Mouse (Mus musculus) forebrain, embryonic 11.5 days (tissue): ENCODE measurements around the gene Cacnb2. TPM values are rescaled to one million over a fixed set of nuclear protein-coding genes. Genes with fewer than 3 reads are reported as not detected.

Experiments used
- ATAC-seq: fragments of 200-750 bp; cut with Nextera tagmentation; replicated peaks from 2 replicates; pipeline ENCODE4 v1.8.0; 2017; ENCODE audit warnings: moderate TSS enrichment; ENCODE audit not compliant: low FRiP score
- DNase-seq: peaks from one replicate; pipeline ENCODE4 v3.0.0-alpha.2; 2017; ENCODE audit warnings: low spot score
- H3K27ac ChIP-seq: fragments of 300-500 bp; sonication (generic); 2 replicates; pipeline ENCODE4 v1.5.1; 2014; ENCODE audit warnings: low read depth, low read length
- H3K27me3 ChIP-seq: fragments of 300-500 bp; sonication (generic); 2 replicates; pipeline ENCODE4 v1.6.1; 2014; ENCODE audit warnings: mild to moderate bottlenecking, low read length, mixed read lengths; ENCODE audit not compliant: control insufficient read depth, insufficient read depth
- H3K36me3 ChIP-seq: fragments of 300-500 bp; sonication (generic); 2 replicates; pipeline ENCODE4 v1.6.1; 2014; ENCODE audit warnings: mild to moderate bottlenecking, low read length, moderate library complexity, mixed read lengths; ENCODE audit not compliant: control insufficient read depth, insufficient read depth
- H3K4me1 ChIP-seq: fragments of 300-500 bp; sonication (generic); replicated peaks from 2 replicates; pipeline ENCODE4 v1.6.1; 2014; ENCODE audit warnings: low read length, mixed read lengths; ENCODE audit not compliant: control insufficient read depth, insufficient read depth
- H3K4me2 ChIP-seq: fragments of 300-500 bp; sonication (generic); 2 replicates; pipeline ENCODE4 v1.6.1; 2014; ENCODE audit warnings: low read depth, mild to moderate bottlenecking, low read length, moderate library complexity, mixed read lengths; ENCODE audit not compliant: severe bottlenecking
- H3K4me3 ChIP-seq: fragments of 300-500 bp; sonication (generic); 2 replicates; pipeline ENCODE4 v1.5.1; 2014; ENCODE audit warnings: low read depth, low read length
- H3K9ac ChIP-seq: fragments of 300-500 bp; sonication (generic); 2 replicates; pipeline ENCODE4 v1.6.1; 2014; ENCODE audit warnings: low read length
- H3K9me3 ChIP-seq: fragments of 300-500 bp; sonication (generic); 2 replicates; pipeline ENCODE4 v1.6.1; 2016; ENCODE audit warnings: low read length, mixed read lengths; ENCODE audit not compliant: control insufficient read depth
- WGBS: fragments of 180-500 bp; shearing (Covaris S2); extraction: QIAGEN DNeasy Blood & Tissue Kit; methylation state at CpG from one replicate; pipeline ENCODE4 v1.1.7; 2014; 5-methylcytosine and 5-hydroxymethylcytosine counted together
- polyA plus RNA-seq: library from polyadenylated mRNA; unstranded; fragments of >200 nt; fragmentation: Nextera tagmentation; extraction: Ambion mirVana; gene quantifications from 2 replicates; pipeline ENCODE4 v1.2.1, GENCODE M21; 2014

Gene Cacnb2
- polyA plus RNA-seq, 1 experiment from 2014 or later: 4.0 TPM

DNA sequence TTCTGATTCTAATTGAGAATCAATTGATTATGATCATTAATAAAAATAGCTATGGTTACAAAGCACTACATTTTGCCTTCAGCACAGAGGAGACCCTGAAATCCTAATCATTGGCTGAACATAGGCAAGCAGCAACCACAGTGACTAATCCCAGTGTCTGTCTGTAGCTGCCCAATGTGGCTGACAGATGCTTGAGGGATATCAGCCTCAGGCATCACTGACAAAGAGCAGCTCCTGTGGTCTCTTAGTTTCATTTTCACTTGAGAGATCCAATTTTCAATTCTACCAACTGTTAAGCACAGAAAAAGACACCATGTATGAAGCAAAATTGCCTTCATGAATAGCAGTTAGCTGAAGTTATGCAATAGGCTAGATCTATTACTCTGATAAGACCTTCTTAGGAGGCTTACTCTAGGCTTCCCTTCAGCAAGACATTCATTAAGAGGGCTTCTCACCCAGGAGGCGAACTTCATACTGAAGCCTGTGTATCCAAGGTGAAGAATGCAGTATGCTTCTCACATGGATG, 358.1 kb downstream of the Cacnb2 start:
- Histone ChIP-seq H3K27ac (no peak overlapping the region), H3K27me3 (no peaks in the 10 kb centered on the region), H3K9ac (no peak overlapping the region), H3K9me3 (no peaks in the 10 kb centered on the region), H3K36me3 (no peaks in the 10 kb centered on the region), H3K4me1 (no peaks in the 10 kb centered on the region), H3K4me3 (no peak overlapping the region), H3K4me2 (no peak overlapping the region)
- DNase-seq (no peak), ATAC-seq (no peak)
- 75% methylated on average over 1 of the region's 1 CpGs for WGBS

DNA sequence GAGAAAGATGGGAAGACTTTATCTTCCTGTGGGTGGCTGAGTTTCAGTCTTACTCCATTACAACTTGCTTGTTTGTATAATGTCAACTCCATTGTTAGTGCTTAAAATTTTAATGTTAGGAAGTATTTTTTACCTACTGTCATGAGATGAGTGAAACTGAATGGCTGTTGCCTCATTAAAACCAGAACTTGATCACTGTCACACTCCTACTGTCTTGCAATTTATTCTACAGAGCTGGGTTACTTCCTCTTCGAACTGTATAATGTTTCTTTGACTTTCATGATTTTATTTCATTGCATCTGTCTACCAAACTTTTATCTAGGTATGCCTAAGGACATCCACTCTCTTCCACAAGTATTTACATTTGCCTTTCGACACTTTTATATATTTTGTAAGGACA, 358.6 kb downstream of the Cacnb2 start:
- no peak for ATAC-seq
- no peak overlapping the region for H3K9ac ChIP-seq
- H3K4me1 ChIP-seq: no peaks in the 10 kb centered on the region
- no peak for DNase-seq
- H3K9me3 ChIP-seq: no peaks in the 10 kb centered on the region
- H3K27ac ChIP-seq: no peak overlapping the region
- no peak overlapping the region for H3K4me2 ChIP-seq
- WGBS: 91% methylated on average over 2 of the region's 2 CpGs
- H3K4me3 ChIP-seq: no peak overlapping the region
- no peaks in the 10 kb centered on the region for H3K27me3 ChIP-seq
- H3K36me3 ChIP-seq: no peaks in the 10 kb centered on the region

DNA sequence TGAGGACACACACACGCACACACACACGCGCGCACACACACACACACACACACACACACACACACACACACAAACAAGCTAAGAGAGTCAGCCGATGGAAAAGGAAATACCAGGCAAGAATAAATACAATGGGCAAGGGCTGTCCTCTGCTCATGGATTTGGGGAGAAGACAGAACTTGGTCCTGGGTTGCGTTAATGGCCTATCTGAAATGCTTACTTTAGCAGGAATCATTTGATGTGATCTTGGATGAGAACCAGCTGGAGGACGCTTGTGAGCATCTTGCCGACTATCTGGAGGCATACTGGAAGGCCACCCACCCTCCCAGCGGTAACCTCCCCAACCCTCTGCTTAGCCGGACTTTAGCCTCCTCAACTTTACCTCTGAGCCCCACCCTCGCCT, 381.1 kb downstream of the Cacnb2 start:
- no peak overlapping the region for H3K9ac ChIP-seq
- H3K27ac ChIP-seq: no peak overlapping the region
- H3K4me2 ChIP-seq: no peak overlapping the region
- no peaks in the 10 kb centered on the region for H3K36me3 ChIP-seq
- H3K4me3 ChIP-seq: no peak overlapping the region
- H3K4me1 ChIP-seq: no peaks in the 10 kb centered on the region
- no peaks in the 10 kb centered on the region for H3K27me3 ChIP-seq
- no peak for ATAC-seq
- 87% methylated on average over 11 of the region's 11 CpGs for WGBS
- no peaks in the 10 kb centered on the region for H3K9me3 ChIP-seq
- no peak for DNase-seq

DNA sequence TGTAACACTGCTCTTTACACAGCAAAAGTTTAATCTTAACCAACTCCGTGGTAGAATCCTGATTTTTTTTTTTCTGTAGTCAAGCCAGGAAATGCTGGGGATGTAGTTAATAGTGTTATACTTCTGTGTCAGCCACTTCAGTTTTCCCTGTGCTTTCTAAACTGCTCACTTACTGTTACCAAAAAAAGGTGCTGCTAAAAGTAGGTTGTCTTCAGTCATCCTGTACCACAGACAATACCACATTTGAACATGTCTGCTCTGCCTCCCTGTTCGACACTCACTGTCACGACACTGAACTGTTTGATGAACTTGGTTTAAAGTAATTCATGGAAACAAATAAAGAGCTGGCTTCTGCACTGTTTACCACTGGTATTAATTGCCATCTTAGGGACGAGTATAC, 385.6 kb downstream of the Cacnb2 start:
- Histone ChIP-seq H3K9me3 (no peaks in the 10 kb centered on the region), H3K4me2 (no peak overlapping the region), H3K27me3 (no peaks in the 10 kb centered on the region), H3K4me1 (no peaks in the 10 kb centered on the region), H3K27ac (no peak overlapping the region), H3K9ac (no peak overlapping the region), H3K4me3 (no peak overlapping the region), H3K36me3 (no peaks in the 10 kb centered on the region)
- 91% methylated on average over 4 of the region's 4 CpGs for WGBS
- ATAC-seq: no peak
- no peak for DNase-seq

DNA sequence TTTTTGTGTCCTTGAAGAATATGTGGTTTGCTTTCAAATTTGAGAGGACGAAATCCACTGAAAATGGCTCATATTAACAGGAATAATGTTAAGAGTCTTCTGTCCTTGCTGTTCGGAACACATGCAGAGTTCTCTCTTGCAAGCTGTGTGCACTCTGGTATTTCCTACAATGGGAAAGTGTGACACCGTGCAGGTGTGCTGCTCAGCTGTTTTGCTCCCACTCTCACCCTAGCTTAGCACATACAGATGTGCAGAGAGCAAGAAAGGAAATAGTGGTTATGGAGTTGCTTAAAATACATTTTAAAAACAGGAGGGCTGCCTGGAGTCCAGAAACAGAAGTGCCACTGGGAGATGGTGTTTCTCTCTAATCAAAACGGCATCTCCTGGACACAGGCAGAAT, 386.5 kb downstream of the Cacnb2 start:
- Histone ChIP-seq H3K4me3 (no peak overlapping the region), H3K36me3 (no peaks in the 10 kb centered on the region), H3K27me3 (no peaks in the 10 kb centered on the region), H3K4me2 (no peak overlapping the region), H3K27ac (no peak overlapping the region), H3K4me1 (no peaks in the 10 kb centered on the region), H3K9me3 (no peaks in the 10 kb centered on the region), H3K9ac (no peak overlapping the region)
- DNase-seq: no peak
- 85% methylated on average over 4 of the region's 4 CpGs for WGBS
- no peak for ATAC-seq

DNA sequence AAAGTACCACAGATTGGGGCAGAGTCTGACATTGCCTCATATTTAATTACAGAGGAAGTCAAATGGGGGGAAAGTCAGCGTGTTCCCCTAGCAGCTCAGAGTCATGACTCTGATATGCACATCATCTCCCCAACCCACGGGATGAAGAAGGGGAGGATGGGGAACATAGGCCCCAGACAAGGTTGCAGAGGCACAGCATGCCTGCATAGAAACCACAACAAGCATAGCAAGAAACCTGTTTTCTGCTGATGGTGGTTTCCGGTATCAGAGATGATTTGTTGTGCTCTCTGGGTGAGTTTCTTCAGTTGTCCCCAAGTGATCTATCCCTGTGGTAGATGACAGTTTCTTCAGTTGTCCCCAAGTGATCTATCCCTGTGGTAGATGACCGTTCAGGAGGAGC, 389.6 kb downstream of the Cacnb2 start:
- no peaks in the 10 kb centered on the region for H3K9me3 ChIP-seq
- no peaks in the 10 kb centered on the region; the same call in 1 of the 2 replicates for H3K36me3 ChIP-seq
- H3K27ac ChIP-seq: no peak overlapping the region
- no peak overlapping the region for H3K4me3 ChIP-seq
- H3K4me2 ChIP-seq: no peak overlapping the region
- 92% methylated on average over 4 of the region's 4 CpGs for WGBS
- H3K4me1 ChIP-seq: no peaks in the 10 kb centered on the region
- DNase-seq (no peak), ATAC-seq (no peak)
- H3K9ac ChIP-seq: no peak overlapping the region
- H3K27me3 ChIP-seq: no peaks in the 10 kb centered on the region

DNA sequence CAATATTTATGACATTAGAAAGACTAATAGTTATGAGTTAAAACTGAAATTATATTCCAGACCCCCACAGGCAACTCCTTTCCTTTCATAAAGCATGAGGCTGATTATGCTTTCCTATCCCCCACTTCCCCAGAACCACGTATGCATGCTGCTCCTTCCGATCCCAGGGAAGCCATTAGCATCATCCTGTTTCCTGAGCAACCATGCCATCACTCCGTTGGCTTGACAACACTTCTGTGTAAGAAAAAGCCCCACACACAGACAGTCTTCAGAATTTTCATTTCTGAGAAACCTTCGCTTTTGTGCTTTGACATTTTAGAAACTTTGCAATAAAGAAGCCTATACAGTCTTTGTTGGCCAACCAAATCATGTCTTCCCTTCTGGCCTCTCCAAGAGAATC, 393.1 kb downstream of the Cacnb2 start:
- Histone ChIP-seq H3K36me3 (no peaks in the 10 kb centered on the region; the same call in 1 of the 2 replicates), H3K4me3 (no peak overlapping the region), H3K4me2 (no peak overlapping the region), H3K4me1 (no peaks in the 10 kb centered on the region), H3K9ac (no peak overlapping the region), H3K27ac (no peak overlapping the region), H3K27me3 (no peaks in the 10 kb centered on the region), H3K9me3 (no peaks in the 10 kb centered on the region)
- no peak for ATAC-seq
- WGBS: 87% methylated on average over 4 of the region's 4 CpGs
- no peak for DNase-seq

DNA sequence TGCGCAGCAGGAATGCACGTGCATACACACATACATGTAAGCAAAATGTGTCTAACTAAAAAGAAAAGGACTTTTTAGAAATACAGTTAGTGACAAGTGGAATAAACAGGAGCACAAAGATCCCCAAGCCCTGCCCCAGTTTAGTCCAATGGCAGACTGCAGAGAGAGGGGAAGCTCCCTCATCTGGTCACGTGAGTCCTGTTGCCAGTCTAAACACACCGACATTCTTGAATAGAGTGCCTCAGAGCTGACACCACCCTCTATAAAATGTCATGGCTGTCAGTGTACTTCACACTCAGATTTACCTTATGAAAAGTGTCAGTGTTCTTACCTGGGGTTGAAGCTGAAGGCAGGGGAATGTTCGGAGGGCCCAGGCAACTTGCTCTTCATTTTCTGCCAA, 394.9 kb downstream of the Cacnb2 start:
- H3K27ac ChIP-seq: no peak overlapping the region
- no peaks in the 10 kb centered on the region for H3K27me3 ChIP-seq
- 90% methylated on average over 5 of the region's 5 CpGs for WGBS

DNA sequence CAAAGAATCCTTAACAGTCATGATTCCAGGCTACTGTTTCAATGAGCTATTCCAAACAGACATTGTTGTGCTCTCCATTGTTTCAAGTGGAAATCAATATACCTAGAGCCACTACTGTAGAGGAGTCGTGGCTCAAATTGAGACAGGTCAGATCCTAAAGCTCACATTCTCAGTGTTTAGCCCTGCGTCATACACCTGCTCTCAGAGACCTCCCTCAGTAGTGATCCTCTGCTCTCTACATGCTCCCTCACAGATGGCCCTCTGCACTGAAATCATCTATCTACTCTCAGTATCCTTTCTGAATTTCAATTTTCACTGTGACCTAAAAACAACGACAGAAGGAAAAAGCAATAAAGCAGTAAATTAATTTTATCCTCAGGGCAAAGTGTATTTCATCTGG, 404.6 kb downstream of the Cacnb2 start:
- DNase-seq (no peak), ATAC-seq (no peak)
- H3K4me1 ChIP-seq: no peaks in the 10 kb centered on the region
- 87% methylated on average over 3 of the region's 3 CpGs for WGBS
- H3K4me2 ChIP-seq: no peak overlapping the region
- H3K27me3 ChIP-seq: no peaks in the 10 kb centered on the region
- H3K4me3 ChIP-seq: no peak overlapping the region
- H3K9ac ChIP-seq: no peak overlapping the region
- no peaks in the 10 kb centered on the region; the same call in 1 of the 2 replicates for H3K36me3 ChIP-seq
- no peak overlapping the region for H3K27ac ChIP-seq
- no peaks in the 10 kb centered on the region for H3K9me3 ChIP-seq

More for the DNA sequence above, 394.9 kb downstream of the Cacnb2 start:
- Histone ChIP-seq H3K9me3 (no peaks in the 10 kb centered on the region), H3K4me2 (no peak overlapping the region), H3K4me1 (no peaks in the 10 kb centered on the region), H3K36me3 (no peaks in the 10 kb centered on the region; the same call in 1 of the 2 replicates), H3K9ac (no peak overlapping the region), H3K4me3 (no peak overlapping the region)
- no peak for ATAC-seq
- no peak for DNase-seq
